Mouse (Mus musculus): ENCODE measurements around the gene Rims4.

DNA sequence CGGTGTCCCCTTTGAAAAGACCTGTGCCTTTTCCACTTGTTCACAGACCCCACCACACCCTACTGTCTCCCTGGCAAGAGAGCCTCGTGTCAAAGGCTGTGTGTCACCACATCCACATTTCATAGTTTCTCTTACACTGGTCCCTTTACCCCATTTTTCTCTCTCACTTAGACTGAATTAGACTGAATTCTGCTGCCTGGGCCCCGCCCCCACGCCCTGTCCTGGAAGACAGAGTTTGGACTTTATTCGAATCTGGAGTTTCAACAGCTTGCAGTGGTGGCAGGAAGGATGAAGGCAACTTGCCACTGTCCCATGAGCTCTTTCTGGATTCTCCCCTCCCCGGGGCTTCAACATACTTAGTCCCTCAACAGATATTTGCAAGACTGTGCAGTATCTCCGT lies 47.2 kb upstream of the Rims4 start:
- TF ChIP-seq CTCF (IDR thresholded peaks at IDR 0.05; ENCODE audit: borderline replicate concordance, extremely low read depth, insufficient read depth, insufficient read length) (no peak), POLR2A (IDR thresholded peaks at IDR 0.05; ENCODE audit: borderline replicate concordance, extremely low read depth, insufficient read depth, insufficient read length, poor library complexity, severe bottlenecking) (no peak)

Measured in brain, embryonic 14.5 days (tissue).